Mouse (Mus musculus) liver, embryonic 11.5 days (tissue): ENCODE data around the gene Tmem198. TPM values are rescaled to one million over a fixed set of nuclear protein-coding genes. Genes with fewer than 3 reads are reported as not detected.

Experiments
- ATAC-seq: fragments of 200-750 bp; cut with Nextera tagmentation; replicated peaks from 2 replicates; pipeline ENCODE4 v1.8.0; 2017; ENCODE audit warnings: moderate number of reproducible peaks, mild to moderate bottlenecking, moderate TSS enrichment, moderate library complexity; ENCODE audit not compliant: low FRiP score
- DNase-seq: peaks from one replicate; pipeline ENCODE4 v3.0.0-alpha.2; 2017; ENCODE audit warnings: low spot score
- H3K27ac ChIP-seq: fragments of 300-500 bp; sonication (generic); 2 replicates; pipeline ENCODE4 v1.5.1; 2014; ENCODE audit warnings: mild to moderate bottlenecking, low read depth, low read length, control low read depth
- H3K27me3 ChIP-seq: fragments of 300-500 bp; sonication (generic); replicated peaks from 2 replicates; pipeline ENCODE4 v1.6.1; 2014; ENCODE audit warnings: low read length, mixed read lengths; ENCODE audit not compliant: control insufficient read depth, insufficient read depth
- H3K36me3 ChIP-seq: fragments of 300-500 bp; sonication (generic); 2 replicates; pipeline ENCODE4 v1.6.1; 2014; ENCODE audit warnings: mild to moderate bottlenecking, low read length, moderate library complexity, mixed read lengths; ENCODE audit not compliant: control insufficient read depth, insufficient read depth
- H3K4me1 ChIP-seq: fragments of 300-500 bp; sonication (generic); replicated peaks from 2 replicates; pipeline ENCODE4 v1.6.1; 2014; ENCODE audit warnings: low read length, mixed read lengths; ENCODE audit not compliant: control insufficient read depth, insufficient read depth
- H3K4me2 ChIP-seq: fragments of 300-500 bp; sonication (generic); 2 replicates; pipeline ENCODE4 v1.6.1; 2014; ENCODE audit warnings: mild to moderate bottlenecking, control low read depth, moderate library complexity
- H3K4me3 ChIP-seq: fragments of 300-500 bp; sonication (generic); 2 replicates; pipeline ENCODE4 v1.5.1; 2014; ENCODE audit warnings: low read depth, low read length, control low read depth
- H3K9ac ChIP-seq: fragments of 300-500 bp; sonication (generic); 2 replicates; pipeline ENCODE4 v1.6.1; 2014; ENCODE audit warnings: low read depth, low read length, control low read depth
- H3K9me3 ChIP-seq: fragments of 300-500 bp; sonication (generic); 2 replicates; pipeline ENCODE4 v1.6.1; 2016; ENCODE audit warnings: low read length, inconsistent platforms, mixed read lengths; ENCODE audit not compliant: control insufficient read depth
- WGBS: fragments of 180-500 bp; shearing (Covaris S2); extraction: QIAGEN DNeasy Blood & Tissue Kit; methylation state at CpG from one replicate; pipeline ENCODE4 v1.1.7; 2014; 5-methylcytosine and 5-hydroxymethylcytosine counted together
- polyA plus RNA-seq: library from polyadenylated mRNA; unstranded; fragments of >200 nt; fragmentation: Nextera tagmentation; extraction: Ambion mirVana; gene quantifications from 2 replicates; pipeline ENCODE4 v1.2.1, GENCODE M21; 2014

Gene Tmem198
- polyA plus RNA-seq, 1 experiment from 2014 or later: 0.15 TPM

GRCm38 (mm10) chr1:75458789-75459684 is 20.3 kb upstream of the Tmem198 start:
- peak overlapping the region; percentile 37; the same call in 1 of the 2 replicates for H3K9ac ChIP-seq

GRCm38 (mm10) chr1:75460297-75460696 is 19.0 kb upstream of the Tmem198 start:
- Histone ChIP-seq H3K27me3 (peaks cover 52% of the 10 kb centered on the region), H3K27ac (no peak overlapping the region), H3K4me3 (no peak overlapping the region), H3K9me3 (no peaks in the 10 kb centered on the region), H3K4me2 (no peak overlapping the region), H3K4me1 (peaks cover 52% of the 10 kb centered on the region), H3K36me3 (no peaks in the 10 kb centered on the region), H3K9ac (no peak overlapping the region)
- WGBS: 55% methylated on average over 7 of the region's 7 CpGs
- DNase-seq: no peak
- no peak for ATAC-seq

More at GRCm38 (mm10) chr1:75458789-75459684, 20.3 kb upstream of the Tmem198 start:
- H3K9me3 ChIP-seq: no peaks in the 10 kb centered on the region
- peaks cover 55% of the 10 kb centered on the region for H3K27me3 ChIP-seq
- 18% methylated on average over 23 of the region's 23 CpGs for WGBS
- H3K27ac ChIP-seq: peak overlapping the region; percentile 64
- H3K4me3 ChIP-seq: peak overlapping the region; percentile 38
- no peaks in the 10 kb centered on the region for H3K36me3 ChIP-seq
- DNase-seq: no peak
- peak overlapping the region; percentile 68 for H3K4me2 ChIP-seq
- peaks cover 42% of the 10 kb centered on the region for H3K4me1 ChIP-seq
- ATAC-seq: no peak

- Histone ChIP-seq H3K27ac (peak overlapping the region; percentile 68), H3K27me3 (peaks cover 44% of the 10 kb centered on the region), H3K4me3 (no peak overlapping the region), H3K9me3 (no peaks in the 10 kb centered on the region), H3K36me3 (no peaks in the 10 kb centered on the region), H3K4me2 (peak overlapping the region; percentile 7; the same call in 1 of the 2 replicates), H3K4me1 (peaks cover 43% of the 10 kb centered on the region), H3K9ac (no peak overlapping the region)
- peak; percentile 83 for ATAC-seq
- no peak for DNase-seq
- WGBS: 21% methylated on average over 1 of the region's 1 CpGs
Measured at GRCm38 (mm10) chr1:75462636-75463035, 16.7 kb upstream of the Tmem198 start.

DNA sequence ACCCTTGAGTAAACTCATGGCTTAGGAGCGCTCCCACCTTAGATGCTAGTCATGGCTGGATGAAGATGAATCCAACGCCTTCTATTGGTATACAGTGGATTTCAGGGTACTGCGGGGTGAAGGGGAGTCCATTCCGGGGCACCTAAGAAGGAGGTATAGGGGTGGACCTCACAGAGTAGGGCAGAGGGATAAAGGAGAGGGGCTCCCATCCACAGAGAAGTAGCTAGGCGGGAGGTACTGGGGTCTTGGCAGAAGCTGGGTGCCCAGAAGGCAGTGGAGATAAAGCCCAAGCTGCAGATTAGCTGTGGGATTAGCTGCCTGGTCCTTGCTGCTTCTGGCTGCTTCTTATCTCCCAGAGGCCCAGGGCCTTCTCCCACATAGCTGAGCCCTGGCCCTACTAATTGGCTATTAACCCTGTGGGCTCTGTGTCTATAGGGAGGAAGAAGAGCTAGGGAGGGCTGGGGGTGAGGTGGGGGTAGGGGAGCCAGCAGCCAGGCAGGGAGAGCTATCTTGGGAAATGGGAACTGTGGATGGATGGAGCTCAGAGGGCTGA is 15.6 kb upstream of the Tmem198 start:
- no peaks in the 10 kb centered on the region for H3K9me3 ChIP-seq
- peaks cover 39% of the 10 kb centered on the region for H3K27me3 ChIP-seq
- 48% methylated on average over 5 of the region's 5 CpGs for WGBS
- H3K9ac ChIP-seq: no peak overlapping the region
- peaks cover 33% of the 10 kb centered on the region for H3K4me1 ChIP-seq
- H3K36me3 ChIP-seq: no peaks in the 10 kb centered on the region
- H3K4me2 ChIP-seq: peak overlapping the region; percentile 48
- DNase-seq: no peak
- peak overlapping the region; percentile 68 for H3K27ac ChIP-seq
- peak; percentile 89 for ATAC-seq
- H3K4me3 ChIP-seq: no peak overlapping the region

DNA sequence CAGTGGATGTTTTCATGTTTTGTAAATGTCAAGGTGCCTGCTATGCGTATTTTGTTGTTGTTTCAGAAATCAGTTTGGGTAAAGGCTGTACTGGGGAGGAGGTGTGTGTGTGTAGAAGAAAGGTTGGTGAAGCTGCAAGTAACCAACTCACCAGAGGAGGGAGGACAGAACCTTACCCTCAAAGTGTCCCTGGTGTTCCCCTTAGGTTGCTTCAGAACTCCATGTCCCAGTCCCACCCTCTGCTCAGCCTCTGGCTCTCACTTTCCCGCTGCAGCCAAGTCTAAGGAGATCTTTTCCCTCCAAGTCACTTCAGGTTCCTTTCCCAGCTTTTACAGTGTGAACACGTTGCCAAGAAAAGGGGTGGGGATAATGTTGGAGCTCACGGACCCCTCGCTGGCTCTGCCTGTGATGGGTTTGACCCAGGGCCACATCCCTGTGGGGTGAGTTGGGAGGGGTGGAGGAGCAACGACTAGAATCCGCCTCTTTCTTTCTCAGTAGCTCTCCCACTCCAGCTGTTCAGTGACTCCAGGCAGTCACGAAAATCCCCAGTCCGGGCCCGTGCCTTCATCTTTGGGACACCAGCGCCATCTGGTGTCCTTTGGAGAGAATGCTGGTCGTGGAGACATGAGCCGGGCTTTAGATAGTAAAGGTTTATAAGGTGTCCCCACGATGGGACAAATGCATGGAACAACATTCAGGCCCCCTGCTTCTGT is 12.0 kb upstream of the Tmem198 start:
- Histone ChIP-seq H3K27ac (no peak overlapping the region), H3K4me2 (peak overlapping the region; percentile 12; the same call in 1 of the 2 replicates), H3K9ac (no peak overlapping the region), H3K36me3 (no peaks in the 10 kb centered on the region), H3K9me3 (no peaks in the 10 kb centered on the region), H3K4me3 (no peak overlapping the region), H3K4me1 (peaks cover 26% of the 10 kb centered on the region), H3K27me3 (peaks cover 50% of the 10 kb centered on the region)
- DNase-seq: peak; percentile 78
- ATAC-seq: peak; percentile 19
- 9% methylated on average over 14 of the region's 14 CpGs for WGBS

DNA sequence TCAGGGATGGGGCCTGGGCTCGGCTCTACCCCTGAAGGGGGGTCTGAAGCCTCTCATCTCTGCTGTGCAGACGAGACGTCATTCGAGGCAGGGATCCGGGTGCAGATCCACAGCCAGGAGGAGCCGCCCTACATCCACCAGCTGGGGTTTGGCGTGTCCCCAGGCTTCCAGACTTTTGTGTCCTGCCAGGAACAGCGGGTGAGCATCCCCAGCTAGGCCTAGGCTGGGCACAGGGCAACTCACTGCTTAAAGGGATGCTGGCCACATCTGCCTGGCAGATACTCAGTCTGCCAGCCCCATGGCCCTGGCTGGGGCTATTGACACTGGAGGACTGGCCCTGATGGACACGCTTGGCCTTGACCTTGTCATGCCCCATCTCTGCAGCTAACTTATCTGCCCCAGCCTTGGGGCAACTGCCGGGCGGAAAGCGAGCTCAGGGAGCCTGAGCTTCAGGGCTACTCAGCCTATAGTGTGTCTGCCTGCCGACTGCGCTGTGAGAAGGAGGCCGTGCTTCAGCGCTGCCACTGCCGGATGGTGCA is 10.0 kb upstream of the Tmem198 start:
- DNase-seq (no peak), ATAC-seq (no peak)
- Histone ChIP-seq H3K36me3 (no peaks in the 10 kb centered on the region), H3K27me3 (peaks cover 53% of the 10 kb centered on the region), H3K4me2 (no peak overlapping the region), H3K9ac (no peak overlapping the region), H3K4me3 (no peak overlapping the region), H3K9me3 (no peaks in the 10 kb centered on the region), H3K4me1 (peaks cover 7% of the 10 kb centered on the region), H3K27ac (no peak overlapping the region)
- 79% methylated on average over 17 of the region's 17 CpGs for WGBS

DNA sequence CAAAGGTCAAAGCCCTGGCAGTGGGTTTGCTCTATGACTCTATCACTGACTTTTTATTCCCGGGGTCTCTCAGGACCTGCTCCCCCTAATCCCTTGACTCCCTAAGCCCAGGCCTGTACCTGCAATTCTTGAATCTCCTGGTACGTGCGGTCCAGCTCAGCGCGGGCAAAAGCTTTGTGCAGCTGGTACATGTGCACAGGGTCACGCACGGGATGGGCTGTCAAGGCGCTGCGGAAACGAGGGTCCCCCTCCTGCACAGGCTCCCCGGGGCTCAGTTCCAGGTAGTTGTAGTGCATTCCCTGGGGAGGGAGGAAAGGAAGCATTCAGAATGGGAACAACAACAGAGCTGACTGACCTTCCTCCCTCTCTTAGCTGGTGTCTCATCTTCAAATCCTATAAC is 2.9 kb upstream of the Tmem198 start:
- Histone ChIP-seq H3K27ac (no peak overlapping the region), H3K4me2 (no peak overlapping the region), H3K36me3 (peaks cover 12% of the 10 kb centered on the region), H3K4me3 (no peak overlapping the region), H3K9ac (no peak overlapping the region), H3K4me1 (peaks cover 14% of the 10 kb centered on the region), H3K9me3 (no peaks in the 10 kb centered on the region), H3K27me3 (peaks cover 49% of the 10 kb centered on the region)
- DNase-seq (no peak), ATAC-seq (no peak)
- 92% methylated on average over 11 of the region's 11 CpGs for WGBS

DNA sequence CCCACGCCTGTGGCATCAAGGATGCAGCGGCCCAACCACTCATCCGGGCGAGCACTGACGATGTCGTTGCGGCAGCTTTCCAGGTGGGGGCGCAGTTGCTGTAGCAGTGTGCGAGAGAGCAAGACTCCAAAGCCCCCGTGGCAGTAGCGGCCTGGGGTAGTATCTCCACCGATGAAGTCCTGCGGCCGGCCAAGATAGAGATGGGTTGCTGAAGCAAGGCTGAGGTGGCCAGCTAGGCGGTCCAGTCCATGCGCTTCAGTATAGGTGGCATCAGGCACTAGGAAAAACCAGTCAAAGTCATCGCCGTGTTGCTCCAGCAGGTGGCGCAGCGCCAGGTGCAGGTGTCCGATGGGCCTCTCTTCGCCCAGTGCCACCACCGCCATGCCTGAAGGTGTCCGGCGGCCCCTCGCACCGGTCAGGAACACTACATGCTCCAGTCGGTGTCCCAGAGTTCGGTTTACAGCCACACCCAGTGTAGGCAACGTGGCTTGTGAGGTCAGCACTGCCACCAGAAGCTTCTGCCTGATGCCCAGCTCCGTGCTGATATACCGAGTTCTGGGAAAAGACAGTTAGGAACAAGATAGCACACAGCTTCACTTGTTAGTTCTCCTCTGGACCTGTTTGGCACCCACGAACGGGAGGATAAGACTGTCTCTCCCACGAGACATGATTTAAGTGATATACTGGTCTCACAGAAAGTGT is 1.9 kb upstream of the Tmem198 start:
- Histone ChIP-seq H3K9ac (no peak overlapping the region), H3K27ac (no peak overlapping the region), H3K4me2 (peak overlapping the region; percentile 95), H3K4me3 (peak overlapping the region; percentile 20; the same call in 1 of the 2 replicates), H3K36me3 (peaks cover 12% of the 10 kb centered on the region), H3K9me3 (no peaks in the 10 kb centered on the region), H3K4me1 (peaks cover 14% of the 10 kb centered on the region), H3K27me3 (peaks cover 54% of the 10 kb centered on the region)
- ATAC-seq: peak; percentile 21; the same call in 1 of the 2 replicates
- DNase-seq: peak; percentile 84
- 10% methylated on average over 35 of the region's 35 CpGs for WGBS
